Mouse (Mus musculus) heart, embryonic 16.5 days (tissue): ENCODE measurements around the gene Gm9999. TPM values are rescaled to one million over a fixed set of nuclear protein-coding genes. Genes with fewer than 3 reads are reported as not detected.

ENCODE experiments used
- ATAC-seq: fragments of 200-750 bp; cut with Nextera tagmentation; replicated peaks from 2 replicates; pipeline ENCODE4 v1.8.0; 2017; ENCODE audit warnings: moderate number of reproducible peaks; ENCODE audit not compliant: insufficient read depth, low FRiP score; ENCODE audit errors: extremely low read depth
- H3K27ac ChIP-seq: fragments of 300-500 bp; sonication (generic); 2 replicates; pipeline ENCODE4 v1.5.1; 2014; ENCODE audit warnings: mild to moderate bottlenecking, low read length, control low read depth, moderate library complexity
- H3K27me3 ChIP-seq: fragments of 300-500 bp; sonication (generic); 2 replicates; pipeline ENCODE4 v1.6.1; 2014; ENCODE audit warnings: low read length, mixed read lengths; ENCODE audit not compliant: control insufficient read depth, insufficient read depth
- H3K36me3 ChIP-seq: fragments of 300-500 bp; sonication (generic); 2 replicates; pipeline ENCODE4 v1.6.1; 2014; ENCODE audit not compliant: control insufficient read depth, insufficient read depth
- H3K4me1 ChIP-seq: fragments of 300-500 bp; sonication (generic); 2 replicates; pipeline ENCODE4 v1.6.1; 2014; ENCODE audit warnings: low read length, mixed read lengths; ENCODE audit not compliant: control insufficient read depth, insufficient read depth
- H3K4me2 ChIP-seq: fragments of 300-500 bp; sonication (generic); 2 replicates; pipeline ENCODE4 v1.6.1; 2014; ENCODE audit warnings: low read depth, mild to moderate bottlenecking, control low read depth, low read length
- H3K4me3 ChIP-seq: fragments of 300-500 bp; sonication (generic); 2 replicates; pipeline ENCODE4 v1.5.1; 2014; ENCODE audit warnings: mild to moderate bottlenecking, control low read depth, low read length
- H3K9ac ChIP-seq: fragments of 300-500 bp; sonication (generic); 2 replicates; pipeline ENCODE4 v1.6.1; 2014; ENCODE audit warnings: low read length, control low read depth
- H3K9me3 ChIP-seq: fragments of 300-500 bp; sonication (generic); replicated peaks from 2 replicates; pipeline ENCODE4 v1.6.1; 2016; ENCODE audit warnings: low read length; ENCODE audit not compliant: control insufficient read depth
- WGBS: fragments of 180-500 bp; shearing (Covaris S2); extraction: QIAGEN DNeasy Blood & Tissue Kit; methylation state at CpG from one replicate; pipeline ENCODE4 v1.1.7; 2014; 5-methylcytosine and 5-hydroxymethylcytosine counted together
- polyA plus RNA-seq: library from polyadenylated mRNA; unstranded; fragments of >200 nt; fragmentation: Nextera tagmentation; extraction: Ambion mirVana; gene quantifications from 2 replicates; pipeline ENCODE4 v1.2.1, GENCODE M21; 2015

Gm9999 gene
- polyA plus RNA-seq, 1 experiment from 2014 or later = not detected

DNA sequence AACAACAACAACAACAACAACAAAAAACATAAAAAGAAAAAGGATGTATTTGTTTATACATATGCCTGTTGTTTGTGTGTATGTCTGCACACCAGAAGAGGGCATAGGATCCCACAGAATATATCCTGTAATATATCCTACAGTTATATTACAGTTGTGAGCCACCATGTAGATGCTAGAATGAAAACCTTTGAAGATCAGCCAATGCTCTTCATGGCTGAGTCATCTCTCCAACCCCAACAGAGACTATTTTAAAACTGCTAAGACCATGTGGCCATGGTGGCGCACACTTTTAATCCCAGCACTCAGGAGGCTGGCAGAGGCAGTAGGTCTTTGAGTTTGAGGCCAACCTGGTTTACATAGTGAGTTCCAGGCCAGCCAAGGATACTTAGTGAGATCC, 44.1 kb downstream of the Gm9999 start:
- H3K9ac ChIP-seq = no peak overlapping the region
- no peaks in the 10 kb centered on the region for H3K9me3 ChIP-seq
- H3K4me1 ChIP-seq = no peaks in the 10 kb centered on the region
- no peak overlapping the region for H3K27ac ChIP-seq
- no peaks in the 10 kb centered on the region for H3K27me3 ChIP-seq
- no peak overlapping the region for H3K4me2 ChIP-seq
- ATAC-seq = no peak
- WGBS = 85% methylated on average over 1 of the region's 1 CpGs
- H3K36me3 ChIP-seq = no peaks in the 10 kb centered on the region
- no peak overlapping the region for H3K4me3 ChIP-seq

DNA sequence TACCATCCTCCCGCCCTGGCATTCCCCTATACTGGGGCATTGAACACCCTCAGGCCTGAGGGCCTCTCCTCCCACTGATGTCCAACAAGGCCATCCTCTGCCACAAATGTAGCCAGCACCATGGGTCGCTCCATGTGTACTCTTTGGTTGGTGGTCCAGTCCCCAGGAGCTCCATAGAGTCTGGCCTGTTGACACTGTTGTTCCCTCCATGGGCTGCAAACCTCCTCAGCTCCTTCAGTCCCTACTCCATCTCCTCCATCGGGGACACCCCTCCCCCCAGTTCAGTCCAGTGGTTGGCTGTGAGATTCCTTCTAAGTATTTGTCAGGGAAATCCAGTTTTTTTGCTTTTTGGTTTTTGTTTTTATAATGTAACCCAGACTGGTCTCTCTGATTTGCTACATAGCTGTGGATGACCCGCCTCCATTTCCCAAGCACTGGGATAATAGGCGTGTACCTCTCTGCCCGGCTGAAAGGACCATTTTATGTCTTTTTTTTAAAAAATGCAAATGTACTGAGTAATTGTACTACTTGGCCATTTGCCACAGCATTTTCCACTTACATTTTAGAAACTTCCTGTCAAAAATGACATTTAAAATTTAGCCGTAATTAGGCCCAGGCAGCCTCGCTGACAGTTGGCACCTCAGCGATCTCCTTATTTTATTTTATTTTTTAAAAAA, 47.3 kb downstream of the Gm9999 start:
- ATAC-seq = no peak
- no peak overlapping the region for H3K9ac ChIP-seq
- H3K9me3 ChIP-seq = no peaks in the 10 kb centered on the region
- 76% methylated on average over 9 of the region's 9 CpGs for WGBS
- no peaks in the 10 kb centered on the region for H3K36me3 ChIP-seq
- H3K27me3 ChIP-seq = no peaks in the 10 kb centered on the region
- H3K4me3 ChIP-seq = no peak overlapping the region
- H3K4me2 ChIP-seq = no peak overlapping the region
- no peak overlapping the region for H3K27ac ChIP-seq
- no peaks in the 10 kb centered on the region for H3K4me1 ChIP-seq

DNA sequence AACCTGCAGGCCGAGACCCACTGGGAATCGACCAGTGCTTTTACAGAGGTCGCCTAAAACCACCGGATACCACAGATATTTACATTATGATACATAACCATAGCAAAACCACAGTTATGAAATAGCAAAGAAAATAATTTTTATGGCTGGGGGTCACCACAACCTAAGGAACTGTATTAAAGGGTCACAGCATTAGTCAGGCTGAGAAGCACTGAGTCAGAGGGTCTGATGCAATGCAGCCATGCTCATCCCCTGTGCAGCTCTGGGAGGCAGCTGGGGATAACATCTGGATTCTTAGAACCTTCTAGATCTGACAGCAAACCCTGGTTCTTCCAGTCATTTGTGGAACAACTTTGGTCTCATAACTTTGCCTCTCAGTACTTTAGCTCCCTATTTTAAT, 48.0 kb downstream of the Gm9999 start:
- H3K4me2 ChIP-seq = no peak overlapping the region
- 74% methylated on average over 4 of the region's 4 CpGs for WGBS
- H3K9me3 ChIP-seq = no peaks in the 10 kb centered on the region
- H3K27ac ChIP-seq = no peak overlapping the region
- no peak for ATAC-seq
- H3K27me3 ChIP-seq = no peaks in the 10 kb centered on the region
- H3K9ac ChIP-seq = no peak overlapping the region
- no peak overlapping the region for H3K4me3 ChIP-seq
- no peaks in the 10 kb centered on the region for H3K4me1 ChIP-seq
- H3K36me3 ChIP-seq = no peaks in the 10 kb centered on the region

DNA sequence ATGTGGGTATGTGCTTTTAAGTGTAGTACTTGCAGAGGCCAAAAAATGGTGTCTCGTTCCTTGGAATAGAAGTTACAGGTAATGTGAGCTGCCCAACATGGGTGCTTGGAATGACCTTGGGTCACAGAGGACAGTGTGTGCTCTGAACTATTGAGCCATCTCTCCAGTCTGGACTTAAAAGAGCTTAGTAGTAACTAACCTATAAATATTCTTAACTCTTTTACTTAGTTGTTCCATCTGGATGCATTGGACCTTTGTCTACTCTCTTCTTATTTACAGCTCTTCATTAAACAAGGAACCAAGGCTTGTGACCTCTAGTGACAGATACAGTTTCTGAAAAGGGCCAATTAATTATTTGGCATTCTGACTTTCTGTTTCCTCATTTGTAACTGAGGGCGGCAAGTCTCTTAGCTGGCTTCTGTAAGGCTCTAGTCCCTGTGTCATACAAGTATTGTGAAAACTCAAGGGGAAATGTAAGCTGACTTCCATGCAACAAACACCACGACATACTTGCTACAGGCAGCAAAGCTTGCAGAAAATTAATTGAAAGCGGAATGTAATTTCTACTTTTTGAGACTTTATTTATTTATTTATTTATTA, 51.5 kb downstream of the Gm9999 start:
- H3K36me3 ChIP-seq = no peaks in the 10 kb centered on the region
- no peak overlapping the region for H3K4me2 ChIP-seq
- 85% methylated on average over 4 of the region's 4 CpGs for WGBS
- H3K9me3 ChIP-seq = no peaks in the 10 kb centered on the region
- H3K4me1 ChIP-seq = no peaks in the 10 kb centered on the region
- H3K4me3 ChIP-seq = no peak overlapping the region
- H3K27me3 ChIP-seq = no peaks in the 10 kb centered on the region
- no peak overlapping the region for H3K27ac ChIP-seq
- no peak for ATAC-seq
- H3K9ac ChIP-seq = no peak overlapping the region

DNA sequence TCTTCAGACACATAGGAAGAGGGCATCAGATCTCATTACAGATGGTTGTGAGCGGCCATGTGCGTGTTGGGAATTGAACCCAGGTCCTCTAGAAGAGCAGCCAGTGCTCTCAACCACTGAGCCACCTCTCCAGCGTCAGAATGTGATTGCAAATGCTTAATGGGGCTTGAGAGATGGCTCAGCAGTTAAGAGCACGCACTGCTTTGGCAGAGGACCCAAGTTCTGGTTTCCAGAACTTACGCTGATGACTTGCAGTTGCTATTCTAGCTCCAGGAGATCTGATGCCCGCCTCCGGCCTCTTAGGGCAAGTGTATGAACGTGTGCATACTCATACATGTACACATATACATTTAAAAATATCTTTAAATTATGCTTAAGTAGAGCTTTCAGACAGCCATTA, 52.0 kb downstream of the Gm9999 start:
- H3K9ac ChIP-seq = no peak overlapping the region
- 68% methylated on average over 8 of the region's 8 CpGs for WGBS
- no peak overlapping the region for H3K4me3 ChIP-seq
- H3K27ac ChIP-seq = no peak overlapping the region
- H3K9me3 ChIP-seq = no peaks in the 10 kb centered on the region
- no peaks in the 10 kb centered on the region for H3K4me1 ChIP-seq
- no peak overlapping the region for H3K4me2 ChIP-seq
- H3K27me3 ChIP-seq = no peaks in the 10 kb centered on the region
- ATAC-seq = no peak
- no peaks in the 10 kb centered on the region for H3K36me3 ChIP-seq

Other genes with a start within 250 kb of the Gm9999 start
- gene Saa1, start 240.6 kb upstream of the Gm9999 start, polyA plus RNA-seq = 0.25 TPM in 1 of 2 replicates, not detected in the other
- not detected in 2 replicates for gene Saa2, start 231.8 kb upstream of the Gm9999 start, polyA plus RNA-seq
- 10.4 and 13.0 TPM in 2 replicates for gene Hps5, start 187.5 kb upstream of the Gm9999 start, polyA plus RNA-seq
- gene Gtf2h1, start 187.5 kb upstream of the Gm9999 start, polyA plus RNA-seq = 32.2 and 33.3 TPM in 2 replicates
- gene Ldha, start 142.1 kb upstream of the Gm9999 start, polyA plus RNA-seq = 3,218 and 3,386 TPM in 2 replicates
- not detected in 2 replicates for gene Ldhc, start 122.4 kb upstream of the Gm9999 start, polyA plus RNA-seq
- 161 and 164 TPM in 2 replicates for gene Tsg101, start 63.6 kb upstream of the Gm9999 start, polyA plus RNA-seq
- gene Uevld, start 25.1 kb upstream of the Gm9999 start, polyA plus RNA-seq = 7.9 and 8.4 TPM in 2 replicates
- 13.1 and 15.0 TPM in 2 replicates for gene Spty2d1, start 24.8 kb downstream of the Gm9999 start, polyA plus RNA-seq
- gene Tmem86a, start 67.0 kb downstream of the Gm9999 start, polyA plus RNA-seq = 20.1 and 23.0 TPM in 2 replicates
- gene Ptpn5, start 150.1 kb downstream of the Gm9999 start, polyA plus RNA-seq = 0.29 and 0.51 TPM in 2 replicates
- gene Mrgpra6, start 221.3 kb downstream of the Gm9999 start, polyA plus RNA-seq = not detected in 2 replicates